Mouse (Mus musculus): ENCODE results near the gene Tcf7l2. TPM values are rescaled to one million over a fixed set of nuclear protein-coding genes. Genes with fewer than 3 reads are reported as not detected.

Gene Tcf7l2
- polyA plus RNA-seq, 1 experiment: 45.3 TPM

DNA sequence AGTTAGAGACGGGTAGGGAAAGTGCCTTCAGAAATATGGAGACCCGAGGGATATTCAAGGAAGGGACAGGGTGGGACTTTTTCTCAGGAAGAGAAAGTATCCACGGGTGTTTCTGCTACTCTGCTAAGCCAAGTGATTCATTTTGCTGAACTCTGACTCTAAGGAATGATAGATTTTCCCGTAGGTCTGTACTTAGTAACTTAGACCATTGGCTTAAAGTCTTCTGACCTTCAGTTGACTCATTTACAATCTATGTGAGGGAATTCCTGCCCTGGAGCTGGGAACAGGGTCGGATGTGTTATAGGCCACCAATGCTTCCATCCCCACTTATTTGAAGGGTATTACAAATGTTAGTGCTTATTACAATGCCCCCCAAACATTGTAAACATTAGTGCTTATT, 29.9 kb upstream of the Tcf7l2 start:
- Histone ChIP-seq H3K4me1 (ENCODE audit: control insufficient read depth, insufficient read depth, insufficient read length, low read length) (peaks cover 3% of the 10 kb centered on the region; the same call in 1 of the 2 replicates), H3K27ac (ENCODE audit: insufficient read depth, low read depth, low read length) (no peak overlapping the region), H3K4me3 (ENCODE audit: low read depth, low read length) (no peak overlapping the region), H3K27me3 (ENCODE audit: control insufficient read depth, insufficient read depth, low read length) (no peaks in the 10 kb centered on the region), H3K36me3 (ENCODE audit: control insufficient read depth, insufficient read depth, low read length) (no peaks in the 10 kb centered on the region)
- no peak for TF ChIP-seq POLR2A (IDR thresholded peaks at IDR 0.05; ENCODE audit: low read depth, low read length)
- no peak for TF ChIP-seq CTCF (IDR thresholded peaks at IDR 0.05; ENCODE audit: extremely low read depth, insufficient read length, insufficient replicate concordance, low read depth, low read length)
- 87% methylated on average over 5 of the region's 5 CpGs for WGBS

GRCm38 (mm10) chr19:55712678-55713077, 28.9 kb upstream of the Tcf7l2 start:
- no peak overlapping the region for H3K27ac ChIP-seq (ENCODE audit: insufficient read depth, low read depth, low read length)
- H3K36me3 ChIP-seq (ENCODE audit: control insufficient read depth, insufficient read depth, low read length): no peaks in the 10 kb centered on the region
- no peak overlapping the region for H3K4me3 ChIP-seq (ENCODE audit: low read depth, low read length)
- TF ChIP-seq CTCF (IDR thresholded peaks at IDR 0.05; ENCODE audit: extremely low read depth, insufficient read length, insufficient replicate concordance, low read depth, low read length): no peak
- no peak for TF ChIP-seq POLR2A (IDR thresholded peaks at IDR 0.05; ENCODE audit: low read depth, low read length)
- H3K4me1 ChIP-seq (ENCODE audit: control insufficient read depth, insufficient read depth, insufficient read length, low read length): peaks cover 3% of the 10 kb centered on the region; the same call in 1 of the 2 replicates
- WGBS: 99% methylated on average over 2 of the region's 2 CpGs
- no peaks in the 10 kb centered on the region for H3K27me3 ChIP-seq (ENCODE audit: control insufficient read depth, insufficient read depth, low read length)

DNA sequence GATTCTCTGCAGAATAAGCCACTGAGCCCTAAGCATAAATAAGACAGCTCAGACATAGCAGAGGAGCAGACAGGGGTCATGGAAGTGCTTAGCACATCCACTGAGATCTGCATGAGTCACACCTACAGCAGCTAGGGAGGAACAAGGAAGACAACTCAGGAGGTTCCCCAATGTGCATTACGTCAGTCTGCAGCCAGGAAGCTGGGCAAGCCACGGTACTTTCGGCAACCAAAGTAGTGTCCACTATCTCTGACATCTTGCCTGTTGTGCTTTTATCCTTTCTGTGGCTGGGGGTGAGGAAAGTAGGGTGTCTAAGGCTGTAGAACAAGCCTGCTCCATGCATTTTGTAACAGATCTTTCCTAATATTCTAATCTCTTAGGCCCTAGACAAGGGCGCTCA, 27.6 kb upstream of the Tcf7l2 start:
- no peak for TF ChIP-seq POLR2A (IDR thresholded peaks at IDR 0.05; ENCODE audit: low read depth, low read length)
- Histone ChIP-seq H3K4me3 (ENCODE audit: low read depth, low read length) (no peak overlapping the region), H3K4me1 (ENCODE audit: control insufficient read depth, insufficient read depth, insufficient read length, low read length) (peaks cover 3% of the 10 kb centered on the region; the same call in 1 of the 2 replicates), H3K27me3 (ENCODE audit: control insufficient read depth, insufficient read depth, low read length) (no peaks in the 10 kb centered on the region), H3K36me3 (ENCODE audit: control insufficient read depth, insufficient read depth, low read length) (no peaks in the 10 kb centered on the region), H3K27ac (ENCODE audit: insufficient read depth, low read depth, low read length) (no peak overlapping the region)
- WGBS: 46% methylated on average over 4 of the region's 4 CpGs

DNA sequence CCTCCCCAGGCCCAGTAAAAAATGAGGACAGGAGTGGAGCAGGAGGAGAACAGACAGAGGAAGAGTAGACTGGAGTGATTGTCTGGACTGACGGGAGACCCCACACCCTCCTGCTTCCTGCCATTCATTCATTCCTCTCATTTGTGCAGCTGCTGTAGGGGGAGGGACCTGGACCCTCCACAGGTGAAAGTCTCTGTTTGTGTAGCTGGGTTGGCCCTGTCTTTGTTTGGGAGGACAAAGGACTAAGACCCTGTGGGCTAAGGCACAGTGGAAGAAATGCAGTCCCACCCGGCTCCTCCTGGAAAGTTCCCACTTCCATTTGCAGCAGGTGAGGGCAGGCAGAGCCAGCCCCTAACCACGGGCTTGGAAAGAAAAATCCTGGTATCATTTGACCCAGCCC, 27.0 kb upstream of the Tcf7l2 start:
- TF ChIP-seq CTCF (IDR thresholded peaks at IDR 0.05; ENCODE audit: extremely low read depth, insufficient read length, insufficient replicate concordance, low read depth, low read length) (no peak), POLR2A (IDR thresholded peaks at IDR 0.05; ENCODE audit: low read depth, low read length) (no peak)
- H3K27me3 ChIP-seq (ENCODE audit: control insufficient read depth, insufficient read depth, low read length): no peaks in the 10 kb centered on the region
- 42% methylated on average over 3 of the region's 3 CpGs for WGBS
- peaks cover 3% of the 10 kb centered on the region; the same call in 1 of the 2 replicates for H3K4me1 ChIP-seq (ENCODE audit: control insufficient read depth, insufficient read depth, insufficient read length, low read length)
- no peak overlapping the region for H3K4me3 ChIP-seq (ENCODE audit: low read depth, low read length)
- H3K36me3 ChIP-seq (ENCODE audit: control insufficient read depth, insufficient read depth, low read length): no peaks in the 10 kb centered on the region
- no peak overlapping the region for H3K27ac ChIP-seq (ENCODE audit: insufficient read depth, low read depth, low read length)

DNA sequence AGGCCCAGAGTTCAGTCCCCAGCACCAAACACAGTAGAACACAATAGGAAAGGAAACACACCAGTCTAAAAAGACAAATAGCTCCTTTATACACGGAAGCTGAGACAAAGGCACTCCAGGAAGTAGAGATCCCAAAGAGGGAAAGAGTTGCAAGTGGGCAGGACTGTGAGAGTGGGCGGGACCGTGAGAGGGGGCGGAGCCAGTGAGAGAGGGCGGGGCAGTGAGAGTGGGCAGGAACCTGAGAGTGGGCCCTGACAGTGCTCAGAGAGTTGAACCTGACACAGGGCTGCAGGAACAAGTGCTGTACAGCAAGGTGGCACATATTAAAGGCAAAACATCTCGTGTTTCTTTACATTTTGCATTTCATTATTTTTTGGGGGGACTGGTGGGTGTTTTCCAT, 22.5 kb upstream of the Tcf7l2 start:
- Histone ChIP-seq H3K27me3 (ENCODE audit: control insufficient read depth, insufficient read depth, low read length) (no peaks in the 10 kb centered on the region), H3K4me1 (ENCODE audit: control insufficient read depth, insufficient read depth, insufficient read length, low read length) (peaks cover 3% of the 10 kb centered on the region; the same call in 1 of the 2 replicates), H3K27ac (ENCODE audit: insufficient read depth, low read depth, low read length) (no peak overlapping the region), H3K4me3 (ENCODE audit: low read depth, low read length) (no peak overlapping the region), H3K36me3 (ENCODE audit: control insufficient read depth, insufficient read depth, low read length) (no peaks in the 10 kb centered on the region)
- TF ChIP-seq POLR2A (IDR thresholded peaks at IDR 0.05; ENCODE audit: low read depth, low read length) (no peak), CTCF (IDR thresholded peaks at IDR 0.05; ENCODE audit: extremely low read depth, insufficient read length, insufficient replicate concordance, low read depth, low read length) (no peak)
- 75% methylated on average over 6 of the region's 6 CpGs for WGBS

DNA sequence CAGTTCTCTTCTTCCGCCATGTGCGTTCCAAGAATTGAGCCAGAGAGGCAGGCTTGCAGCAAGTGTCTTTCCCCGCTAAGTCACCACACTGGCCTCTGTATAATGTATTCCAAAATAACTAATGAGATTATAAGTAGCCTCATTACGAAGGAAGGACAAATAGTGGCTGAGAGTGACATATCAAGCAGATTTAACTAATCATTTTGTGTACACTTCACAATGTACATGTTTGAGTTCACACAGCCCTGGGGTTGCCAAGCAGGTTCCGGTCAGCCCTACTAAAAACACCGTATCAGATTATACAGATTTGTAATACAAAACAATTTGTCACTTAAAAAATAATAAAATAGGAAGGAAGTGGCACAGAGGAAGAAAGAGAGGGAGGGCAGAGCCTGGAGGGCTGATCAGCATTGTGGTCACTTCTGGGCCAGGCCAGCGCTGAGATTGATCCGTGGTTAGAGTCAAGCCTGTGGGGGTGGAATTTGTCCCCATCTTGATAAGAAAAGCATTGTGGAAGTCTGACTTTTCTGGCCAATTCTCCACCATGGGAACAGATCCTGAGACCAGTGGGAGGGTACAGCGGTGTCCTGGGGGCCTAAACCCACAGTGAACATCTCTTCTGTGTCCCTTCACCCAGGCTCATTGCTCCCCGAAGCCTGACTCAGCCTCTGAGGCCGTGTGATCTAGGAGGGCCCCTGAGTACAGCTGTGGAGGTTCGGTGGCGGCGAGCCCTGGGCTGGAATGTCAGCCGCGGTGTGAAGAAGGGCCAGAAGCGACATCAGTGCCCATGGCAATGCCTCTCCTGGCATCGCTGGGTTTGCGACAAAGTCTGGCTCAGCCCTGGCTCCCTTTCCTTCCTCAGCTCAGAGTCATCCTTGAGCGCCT, 21.9 kb upstream of the Tcf7l2 start:
- H3K27me3 ChIP-seq (ENCODE audit: control insufficient read depth, insufficient read depth, low read length): no peaks in the 10 kb centered on the region
- no peaks in the 10 kb centered on the region for H3K4me1 ChIP-seq (ENCODE audit: control insufficient read depth, insufficient read depth, insufficient read length, low read length)
- TF ChIP-seq CTCF (IDR thresholded peaks at IDR 0.05; ENCODE audit: extremely low read depth, insufficient read length, insufficient replicate concordance, low read depth, low read length) (no peak), POLR2A (IDR thresholded peaks at IDR 0.05; ENCODE audit: low read depth, low read length) (no peak)
- WGBS: 87% methylated on average over 20 of the region's 20 CpGs
- no peak overlapping the region for H3K4me3 ChIP-seq (ENCODE audit: low read depth, low read length)
- H3K36me3 ChIP-seq (ENCODE audit: control insufficient read depth, insufficient read depth, low read length): no peaks in the 10 kb centered on the region
- no peak overlapping the region for H3K27ac ChIP-seq (ENCODE audit: insufficient read depth, low read depth, low read length)

GRCm38 (mm10) chr19:55720409-55721092, 21.1 kb upstream of the Tcf7l2 start:
- Histone ChIP-seq H3K27ac (ENCODE audit: insufficient read depth, low read depth, low read length) (no peak overlapping the region), H3K36me3 (ENCODE audit: control insufficient read depth, insufficient read depth, low read length) (no peaks in the 10 kb centered on the region), H3K27me3 (ENCODE audit: control insufficient read depth, insufficient read depth, low read length) (no peaks in the 10 kb centered on the region), H3K4me3 (ENCODE audit: low read depth, low read length) (no peak overlapping the region), H3K4me1 (ENCODE audit: control insufficient read depth, insufficient read depth, insufficient read length, low read length) (no peaks in the 10 kb centered on the region)
- TF ChIP-seq POLR2A (IDR thresholded peaks at IDR 0.05; ENCODE audit: low read depth, low read length) (no peak), CTCF (IDR thresholded peaks at IDR 0.05; ENCODE audit: extremely low read depth, insufficient read length, insufficient replicate concordance, low read depth, low read length) (no peak)
- WGBS: 79% methylated on average over 16 of the region's 16 CpGs
